Mouse (Mus musculus) kidney, embryonic 14.5 days (tissue): ENCODE results near the gene Aplf. TPM values are rescaled to one million over a fixed set of nuclear protein-coding genes. Genes with fewer than 3 reads are reported as not detected.

Experiments used
- ATAC-seq: fragments of 200-750 bp; cut with Nextera tagmentation; 2 replicates; pipeline ENCODE4 v1.8.0; 2017; ENCODE audit warnings: moderate number of reproducible peaks, mild to moderate bottlenecking, moderate TSS enrichment, moderate library complexity; ENCODE audit not compliant: low FRiP score, low TSS enrichment
- H3K27ac ChIP-seq: fragments of 300-500 bp; sonication (generic); 2 replicates; pipeline ENCODE4 v1.5.1; 2014; ENCODE audit warnings: low read depth, mild to moderate bottlenecking, low read length, moderate library complexity, mixed read lengths
- H3K27me3 ChIP-seq: fragments of 300-500 bp; sonication (generic); 2 replicates; pipeline ENCODE4 v1.6.1; 2014; ENCODE audit warnings: mild to moderate bottlenecking, low read length; ENCODE audit not compliant: control insufficient read depth, insufficient read depth
- H3K36me3 ChIP-seq: fragments of 300-500 bp; sonication (generic); 2 replicates; pipeline ENCODE4 v1.6.1; 2014; ENCODE audit warnings: low read length, mixed read lengths; ENCODE audit not compliant: control insufficient read depth, insufficient read depth
- H3K4me1 ChIP-seq: fragments of 300-500 bp; sonication (generic); 2 replicates; pipeline ENCODE4 v1.6.1; 2014; ENCODE audit warnings: low read length, mixed read lengths; ENCODE audit not compliant: control insufficient read depth, insufficient read depth
- H3K4me2 ChIP-seq: fragments of 300-500 bp; sonication (generic); replicated peaks from 2 replicates; pipeline ENCODE4 v1.6.1; 2014; ENCODE audit warnings: low read depth, mild to moderate bottlenecking, low read length
- H3K4me3 ChIP-seq: fragments of 300-500 bp; sonication (generic); 2 replicates; pipeline ENCODE4 v1.5.1; 2014; ENCODE audit warnings: mild to moderate bottlenecking, low read length
- H3K9ac ChIP-seq: fragments of 300-500 bp; sonication (generic); 2 replicates; pipeline ENCODE4 v1.6.1; 2014; ENCODE audit warnings: low read depth, mild to moderate bottlenecking, low read length, moderate library complexity
- H3K9me3 ChIP-seq: fragments of 300-500 bp; sonication (generic); 2 replicates; pipeline ENCODE4 v1.6.1; 2016; ENCODE audit warnings: low read length; ENCODE audit not compliant: control insufficient read depth
- WGBS: fragments of 180-500 bp; shearing (Covaris S2); extraction: QIAGEN DNeasy Blood & Tissue Kit; methylation state at CpG from one replicate; pipeline ENCODE4 v1.1.7; 2014; 5-methylcytosine and 5-hydroxymethylcytosine counted together
- polyA plus RNA-seq: library from polyadenylated mRNA; unstranded; fragments of >200 nt; fragmentation: Nextera tagmentation; extraction: Ambion mirVana; gene quantifications from 2 replicates; pipeline ENCODE4 v1.2.1, GENCODE M21; 2014

Aplf gene
- polyA plus RNA-seq, 1 experiment from 2014 or later = 16.9 TPM

GRCm38 (mm10) chr6:87582456-87582855 is 89.5 kb downstream of the Aplf start:
- Histone ChIP-seq H3K9ac (no peak overlapping the region), H3K4me3 (no peak overlapping the region), H3K4me2 (no peak overlapping the region), H3K27me3 (no peaks in the 10 kb centered on the region), H3K4me1 (no peaks in the 10 kb centered on the region; the same call in 1 of the 2 replicates), H3K27ac (no peak overlapping the region), H3K36me3 (no peaks in the 10 kb centered on the region), H3K9me3 (no peaks in the 10 kb centered on the region)
- ATAC-seq = no peak
- 68% methylated on average over 6 of the region's 6 CpGs for WGBS

- peaks cover 4% of the 10 kb centered on the region; the same call in 1 of the 2 replicates for H3K4me1 ChIP-seq
- 91% methylated on average over 18 of the region's 18 CpGs for WGBS
- no peak for ATAC-seq
- no peak overlapping the region for H3K27ac ChIP-seq
- H3K9ac ChIP-seq = no peak overlapping the region
- no peaks in the 10 kb centered on the region for H3K9me3 ChIP-seq
- no peaks in the 10 kb centered on the region for H3K27me3 ChIP-seq
- H3K4me3 ChIP-seq = no peak overlapping the region
- H3K4me2 ChIP-seq = no peak overlapping the region
- H3K36me3 ChIP-seq = no peaks in the 10 kb centered on the region
These were observed 90.4 kb downstream of the Aplf start for GRCm38 (mm10) chr6:87581581-87581980.

GRCm38 (mm10) chr6:87581071-87581470 is 90.9 kb downstream of the Aplf start:
- Histone ChIP-seq H3K4me1 (peaks cover 6% of the 10 kb centered on the region; the same call in 1 of the 2 replicates), H3K4me2 (no peak overlapping the region), H3K36me3 (no peaks in the 10 kb centered on the region), H3K4me3 (no peak overlapping the region), H3K27me3 (no peaks in the 10 kb centered on the region), H3K9me3 (no peaks in the 10 kb centered on the region), H3K9ac (no peak overlapping the region), H3K27ac (no peak overlapping the region)
- ATAC-seq = no peak
- 75% methylated on average over 15 of the region's 15 CpGs for WGBS

Other genes with a start within 250 kb of the Aplf start
- not detected in 2 replicates for gene Bmp10, start 243.2 kb downstream of the Aplf start, polyA plus RNA-seq
- 3.3 and 5.1 TPM in 2 replicates for gene Arhgap25, start 138.9 kb downstream of the Aplf start, polyA plus RNA-seq
- 2.5 and 4.2 TPM in 2 replicates for gene Prokr1, start 81.5 kb downstream of the Aplf start, polyA plus RNA-seq
- 1.5 and 1.8 TPM in 2 replicates for gene Efcc1, start 58.7 kb upstream of the Aplf start, polyA plus RNA-seq
- 1.7 and 2.5 TPM in 2 replicates for gene Gp9, start 105.9 kb upstream of the Aplf start, polyA plus RNA-seq
- gene Rab43, start 140.0 kb upstream of the Aplf start, polyA plus RNA-seq = 8.1 and 9.9 TPM in 2 replicates
- gene Gm45140, start 163.6 kb upstream of the Aplf start, polyA plus RNA-seq = 3.4 and 5.4 TPM in 2 replicates
- gene Isy1, start 166.6 kb upstream of the Aplf start, polyA plus RNA-seq = 61.5 and 63.5 TPM in 2 replicates
- 1,222 and 1,346 TPM in 2 replicates for gene Cnbp, start 178.9 kb upstream of the Aplf start, polyA plus RNA-seq
- 84.6 and 156 TPM in 2 replicates for gene Copg1, start 215.6 kb upstream of the Aplf start, polyA plus RNA-seq
- gene Hmces, start 241.7 kb upstream of the Aplf start, polyA plus RNA-seq = 53.4 and 60.4 TPM in 2 replicates